Mouse (Mus musculus): ENCODE results near the gene Mrgpra6. TPM values are rescaled to one million over a fixed set of nuclear protein-coding genes. Genes with fewer than 3 reads are reported as not detected.

Mrgpra6 gene
- polyA plus RNA-seq (2014; fragmentation: Nextera tagmentation; extraction: Ambion mirVana), result not detected in 2 replicates

DNA sequence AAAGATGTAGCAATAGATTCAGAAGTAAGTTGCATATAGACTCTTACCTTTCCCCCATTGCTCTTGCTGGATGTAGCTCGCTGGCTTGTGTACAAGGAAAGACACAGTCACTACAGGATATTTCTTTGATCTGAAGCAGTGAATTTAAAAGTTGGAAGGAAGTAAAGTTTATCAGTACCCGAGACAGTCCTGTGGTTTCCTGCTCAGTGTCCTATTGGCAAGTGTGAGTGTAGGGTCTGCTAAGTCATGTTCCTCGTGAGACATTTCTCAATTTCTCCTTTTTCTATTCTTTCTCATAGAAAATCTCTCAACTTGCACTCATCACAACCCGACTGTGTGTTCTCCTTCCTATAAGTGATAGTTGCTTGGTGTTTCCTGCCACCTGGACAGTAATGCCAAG is at the start of gene Mrgpra6:
TSS of gene Mrgpra6 (minus strand) at position 91 of the 400 bp plus-strand sequence.
- H3K27me3 ChIP-seq (replicated peaks; ENCODE audit: control insufficient read depth, insufficient read depth, low read length), result no peaks in the 10 kb centered on the region
- H3K4me1 ChIP-seq (ENCODE audit: control insufficient read depth, insufficient read depth, low read length), result no peaks in the 10 kb centered on the region
- H3K9me3 ChIP-seq (replicated peaks; ENCODE audit: control insufficient read depth, low read length), result no peaks in the 10 kb centered on the region
- no peak within 1 kb of the TSS for H3K27ac ChIP-seq (ENCODE audit: low read depth, low read length)
- H3K4me2 ChIP-seq (ENCODE audit: low read length), result no peak within 1 kb of the TSS
- DNase-seq (ENCODE audit: low spot score) (no peak), ATAC-seq (no peak)
- H3K4me3 ChIP-seq (ENCODE audit: low read depth, low read length), result no peak within 1 kb of the TSS
- 88% methylated on average over 4 of the region's 4 CpGs for WGBS
- no peak within 1 kb of the TSS for H3K9ac ChIP-seq (ENCODE audit: low read length)
- H3K36me3 ChIP-seq (ENCODE audit: control insufficient read depth, insufficient read depth, low read length), result no peaks in the 10 kb centered on the region

DNA sequence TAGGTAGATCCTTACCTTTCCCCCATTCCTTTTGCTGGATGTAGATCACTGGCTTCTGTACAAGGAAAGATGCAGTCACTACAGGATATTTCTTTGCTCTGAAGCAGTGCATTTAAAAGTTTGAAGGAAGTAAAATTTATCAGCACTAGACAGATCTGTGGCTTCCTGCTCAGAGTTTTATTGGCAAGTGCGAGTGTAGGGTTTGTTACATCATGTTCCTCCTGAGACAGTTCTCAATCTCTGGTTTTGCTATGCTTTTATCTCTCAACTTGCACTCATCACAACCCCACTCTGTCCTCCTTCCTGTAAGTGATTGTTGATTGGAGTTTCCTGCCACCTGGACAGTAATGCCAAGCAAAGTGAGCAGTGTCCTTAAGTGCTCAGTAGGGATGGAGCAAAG is 48.0 kb upstream of the Mrgpra6 start, which contains the start of gene Mrgpra9:
TSS of gene Mrgpra9 (minus strand) at position 79 of the 400 bp plus-strand sequence.
- Histone ChIP-seq H3K4me3 (ENCODE audit: low read depth, low read length) (no peak within 1 kb of the TSS), H3K4me2 (ENCODE audit: low read length) (no peak within 1 kb of the TSS), H3K36me3 (ENCODE audit: control insufficient read depth, insufficient read depth, low read length) (no peaks in the 10 kb centered on the region), H3K4me1 (ENCODE audit: control insufficient read depth, insufficient read depth, low read length) (no peaks in the 10 kb centered on the region), H3K9ac (ENCODE audit: low read length) (no peak within 1 kb of the TSS), H3K27me3 (replicated peaks; ENCODE audit: control insufficient read depth, insufficient read depth, low read length) (no peaks in the 10 kb centered on the region), H3K9me3 (replicated peaks; ENCODE audit: control insufficient read depth, low read length) (no peaks in the 10 kb centered on the region), H3K27ac (ENCODE audit: low read depth, low read length) (no peak within 1 kb of the TSS)
- DNase-seq (ENCODE audit: low spot score), result no peak
- no peak for ATAC-seq
- WGBS, result 71% methylated on average over 1 of the region's 1 CpGs

DNA sequence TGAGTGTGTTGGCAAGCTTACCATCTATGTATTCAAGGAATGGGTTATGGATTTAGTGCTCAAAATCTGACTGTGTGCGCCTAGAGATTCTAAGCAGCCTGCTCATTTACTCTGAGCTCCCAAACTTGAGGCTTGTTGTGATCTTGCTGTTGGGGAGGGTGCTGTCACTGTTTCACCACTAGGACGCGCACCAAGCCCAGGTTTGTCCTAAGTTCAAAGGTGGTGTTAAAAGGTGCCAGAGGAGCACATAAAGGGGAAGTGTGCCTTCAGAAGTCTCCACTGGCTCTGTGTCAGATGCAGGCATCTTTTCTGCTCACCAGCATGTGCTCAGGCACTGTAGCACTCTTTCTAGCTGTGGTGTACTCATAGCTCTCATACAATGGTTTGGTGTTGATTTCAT is 39.9 kb upstream of the Mrgpra6 start:
- Histone ChIP-seq H3K27ac (ENCODE audit: low read depth, low read length) (no peak overlapping the region), H3K9me3 (replicated peaks; ENCODE audit: control insufficient read depth, low read length) (no peaks in the 10 kb centered on the region), H3K36me3 (ENCODE audit: control insufficient read depth, insufficient read depth, low read length) (no peaks in the 10 kb centered on the region), H3K9ac (ENCODE audit: low read length) (no peak overlapping the region), H3K4me2 (ENCODE audit: low read length) (no peak overlapping the region), H3K4me1 (ENCODE audit: control insufficient read depth, insufficient read depth, low read length) (no peaks in the 10 kb centered on the region), H3K4me3 (ENCODE audit: low read depth, low read length) (no peak overlapping the region), H3K27me3 (replicated peaks; ENCODE audit: control insufficient read depth, insufficient read depth, low read length) (no peaks in the 10 kb centered on the region)
- WGBS, result 63% methylated on average over 3 of the region's 3 CpGs
- ATAC-seq (no peak), DNase-seq (ENCODE audit: low spot score) (no peak)

DNA sequence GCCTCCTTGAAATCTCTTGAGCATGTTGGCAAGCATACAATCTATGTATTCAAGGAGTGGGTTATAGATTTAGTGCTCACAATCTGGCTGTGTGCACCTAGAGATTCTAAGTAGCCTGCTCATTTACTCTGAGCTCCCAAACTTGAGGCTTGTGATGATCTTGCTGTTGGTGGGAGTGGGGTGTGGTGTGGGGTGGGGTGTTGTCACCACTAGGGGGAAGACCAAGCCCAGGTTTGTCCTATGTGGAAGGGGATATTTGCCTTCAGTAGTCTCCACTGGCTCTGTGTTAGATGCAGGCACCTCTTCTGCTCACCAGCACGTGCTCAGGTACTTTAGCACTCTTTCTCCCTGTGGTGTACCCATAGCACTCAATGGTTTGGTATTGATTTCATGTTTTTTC is 9.4 kb downstream of the Mrgpra6 start:
- Histone ChIP-seq H3K4me3 (ENCODE audit: low read depth, low read length) (no peak overlapping the region), H3K9me3 (replicated peaks; ENCODE audit: control insufficient read depth, low read length) (no peaks in the 10 kb centered on the region), H3K27me3 (replicated peaks; ENCODE audit: control insufficient read depth, insufficient read depth, low read length) (no peaks in the 10 kb centered on the region), H3K27ac (ENCODE audit: low read depth, low read length) (no peak overlapping the region), H3K9ac (ENCODE audit: low read length) (no peak overlapping the region), H3K36me3 (ENCODE audit: control insufficient read depth, insufficient read depth, low read length) (no peaks in the 10 kb centered on the region), H3K4me1 (ENCODE audit: control insufficient read depth, insufficient read depth, low read length) (no peaks in the 10 kb centered on the region), H3K4me2 (ENCODE audit: low read length) (no peak overlapping the region)
- WGBS, result 59% methylated on average over 1 of the region's 1 CpGs
- ATAC-seq (no peak), DNase-seq (ENCODE audit: low spot score) (no peak)

DNA sequence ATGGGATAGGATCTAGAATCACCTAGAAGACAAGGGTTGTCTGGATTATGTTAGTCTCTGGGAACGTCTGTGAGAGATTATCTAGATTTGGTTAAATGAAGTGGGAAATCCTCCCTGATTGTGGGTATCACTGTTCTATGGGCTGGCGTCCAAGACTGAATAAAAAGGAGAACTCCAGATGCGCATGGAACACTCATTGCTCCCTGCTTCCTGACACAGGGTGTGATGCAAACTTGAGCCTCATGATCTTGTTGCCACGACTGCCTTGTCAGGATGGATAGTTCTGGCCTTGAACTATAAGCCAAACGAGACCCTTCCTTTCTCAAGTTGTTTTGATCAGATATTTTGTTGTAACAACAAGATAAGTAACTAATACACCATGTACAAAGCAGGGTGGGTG is 33.9 kb downstream of the Mrgpra6 start:
- no peak for ATAC-seq
- Histone ChIP-seq H3K4me1 (ENCODE audit: control insufficient read depth, insufficient read depth, low read length) (no peaks in the 10 kb centered on the region), H3K4me2 (ENCODE audit: low read length) (no peak overlapping the region), H3K9me3 (replicated peaks; ENCODE audit: control insufficient read depth, low read length) (no peaks in the 10 kb centered on the region), H3K27me3 (replicated peaks; ENCODE audit: control insufficient read depth, insufficient read depth, low read length) (no peaks in the 10 kb centered on the region), H3K36me3 (ENCODE audit: control insufficient read depth, insufficient read depth, low read length) (no peaks in the 10 kb centered on the region), H3K27ac (ENCODE audit: low read depth, low read length) (no peak overlapping the region), H3K4me3 (ENCODE audit: low read depth, low read length) (no peak overlapping the region), H3K9ac (ENCODE audit: low read length) (no peak overlapping the region)
- 73% methylated on average over 5 of the region's 5 CpGs for WGBS
- no peak for DNase-seq (ENCODE audit: low spot score)

DNA sequence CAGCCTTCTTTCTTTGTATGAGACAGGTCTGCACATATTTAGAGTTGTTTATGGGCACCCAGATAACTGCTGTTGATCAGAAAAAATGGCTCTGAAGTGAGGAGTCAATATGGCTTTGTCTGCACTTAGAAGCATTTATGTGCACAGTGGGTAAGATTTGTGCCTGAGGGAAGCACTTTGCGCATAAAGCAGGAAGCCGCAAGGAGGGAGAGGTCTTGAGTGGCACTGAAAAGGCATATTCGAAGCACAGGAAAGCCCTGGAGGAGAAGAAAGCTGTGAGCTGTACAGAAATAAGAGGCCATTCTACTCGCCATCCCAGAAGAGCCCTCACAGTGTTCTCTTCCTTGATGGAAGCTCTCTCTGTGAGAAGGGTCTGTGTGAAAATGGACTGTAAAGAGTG is 39.7 kb downstream of the Mrgpra6 start:
- Histone ChIP-seq H3K36me3 (ENCODE audit: control insufficient read depth, insufficient read depth, low read length) (no peaks in the 10 kb centered on the region), H3K4me1 (ENCODE audit: control insufficient read depth, insufficient read depth, low read length) (no peaks in the 10 kb centered on the region), H3K4me2 (ENCODE audit: low read length) (no peak overlapping the region), H3K27me3 (replicated peaks; ENCODE audit: control insufficient read depth, insufficient read depth, low read length) (no peaks in the 10 kb centered on the region), H3K4me3 (ENCODE audit: low read depth, low read length) (no peak overlapping the region), H3K27ac (ENCODE audit: low read depth, low read length) (no peak overlapping the region), H3K9me3 (replicated peaks; ENCODE audit: control insufficient read depth, low read length) (no peaks in the 10 kb centered on the region), H3K9ac (ENCODE audit: low read length) (no peak overlapping the region)
- 78% methylated on average over 4 of the region's 4 CpGs for WGBS
- DNase-seq (ENCODE audit: low spot score) (no peak), ATAC-seq (no peak)

DNA sequence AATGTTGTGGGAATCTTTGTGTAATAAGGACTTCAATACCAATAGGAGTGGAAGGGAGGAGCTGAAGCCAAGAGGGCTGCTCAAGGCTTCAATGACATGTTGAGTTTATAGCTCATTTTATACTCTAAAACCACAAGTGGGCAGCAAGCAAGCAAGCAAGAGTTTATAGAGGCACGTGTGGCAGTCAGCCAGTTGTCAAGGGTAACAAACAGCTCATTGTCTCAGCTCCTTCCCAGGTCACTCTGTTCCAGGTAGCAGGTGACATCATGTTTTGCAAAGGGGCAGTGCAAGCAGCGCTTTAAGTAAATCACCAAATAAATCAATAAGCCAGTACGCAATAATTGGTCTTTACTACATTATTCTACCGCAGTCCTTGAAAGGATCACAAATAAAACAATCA is 41.5 kb downstream of the Mrgpra6 start:
- Histone ChIP-seq H3K4me3 (ENCODE audit: low read depth, low read length) (no peak overlapping the region), H3K9ac (ENCODE audit: low read length) (no peak overlapping the region), H3K4me2 (ENCODE audit: low read length) (no peak overlapping the region), H3K27ac (ENCODE audit: low read depth, low read length) (no peak overlapping the region), H3K27me3 (replicated peaks; ENCODE audit: control insufficient read depth, insufficient read depth, low read length) (no peaks in the 10 kb centered on the region), H3K9me3 (replicated peaks; ENCODE audit: control insufficient read depth, low read length) (no peaks in the 10 kb centered on the region), H3K36me3 (ENCODE audit: control insufficient read depth, insufficient read depth, low read length) (no peaks in the 10 kb centered on the region), H3K4me1 (ENCODE audit: control insufficient read depth, insufficient read depth, low read length) (no peaks in the 10 kb centered on the region)
- DNase-seq (ENCODE audit: low spot score) (no peak), ATAC-seq (no peak)
- 81% methylated on average over 4 of the region's 4 CpGs for WGBS

DNA sequence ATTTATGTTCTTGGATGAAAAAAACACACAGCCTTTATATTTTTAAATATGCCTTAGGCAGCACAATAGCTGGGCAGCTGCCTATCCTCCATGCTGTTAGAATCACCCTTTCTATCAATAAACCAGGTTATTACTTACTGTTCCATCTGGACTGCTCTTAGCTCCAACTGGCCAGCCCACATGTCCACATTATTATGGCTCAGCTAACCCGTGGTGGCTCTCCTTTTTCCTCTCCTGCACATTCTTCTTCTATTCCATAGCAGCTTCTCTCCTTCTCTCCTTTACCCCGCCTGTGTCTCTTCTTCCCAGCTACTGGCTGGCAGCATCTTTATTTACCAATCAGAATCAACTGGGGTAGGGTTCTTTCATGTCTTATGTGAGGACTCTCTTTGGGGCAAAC is 46.3 kb downstream of the Mrgpra6 start:
- no peaks in the 10 kb centered on the region for H3K36me3 ChIP-seq (ENCODE audit: control insufficient read depth, insufficient read depth, low read length)
- H3K9me3 ChIP-seq (replicated peaks; ENCODE audit: control insufficient read depth, low read length), result no peaks in the 10 kb centered on the region
- H3K4me1 ChIP-seq (ENCODE audit: control insufficient read depth, insufficient read depth, low read length), result no peaks in the 10 kb centered on the region
- H3K27ac ChIP-seq (ENCODE audit: low read depth, low read length), result no peak overlapping the region
- no peak overlapping the region for H3K9ac ChIP-seq (ENCODE audit: low read length)
- H3K4me3 ChIP-seq (ENCODE audit: low read depth, low read length), result no peak overlapping the region
- no peaks in the 10 kb centered on the region for H3K27me3 ChIP-seq (replicated peaks; ENCODE audit: control insufficient read depth, insufficient read depth, low read length)
- ATAC-seq (no peak), DNase-seq (ENCODE audit: low spot score) (no peak)
- WGBS, result 50% methylated on average over 2 of the region's 2 CpGs
- no peak overlapping the region for H3K4me2 ChIP-seq (ENCODE audit: low read length)

DNA sequence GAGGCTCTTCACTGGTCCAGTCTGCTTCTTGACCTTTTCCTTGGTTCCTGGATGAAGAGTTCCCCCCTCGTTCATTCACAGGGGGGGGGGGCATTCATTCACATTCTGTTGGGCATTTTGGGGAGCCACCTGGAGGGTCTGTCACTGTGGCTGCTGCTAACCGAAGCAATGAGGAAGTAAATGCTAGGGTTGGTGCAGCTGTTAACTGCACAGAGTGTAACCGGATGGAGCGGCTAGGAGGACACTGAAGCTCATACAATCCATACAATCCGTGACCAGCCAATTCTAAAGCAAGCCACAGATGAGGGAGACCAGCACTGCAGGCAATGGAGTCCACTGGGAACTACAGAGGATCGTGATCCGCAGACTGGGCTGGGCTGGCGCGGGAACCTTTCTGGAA is 47.0 kb downstream of the Mrgpra6 start:
- ATAC-seq, result no peak

More for the DNA sequence above, 47.0 kb downstream of the Mrgpra6 start:
- Histone ChIP-seq H3K36me3 (ENCODE audit: control insufficient read depth, insufficient read depth, low read length) (no peaks in the 10 kb centered on the region), H3K9me3 (replicated peaks; ENCODE audit: control insufficient read depth, low read length) (no peaks in the 10 kb centered on the region), H3K4me1 (ENCODE audit: control insufficient read depth, insufficient read depth, low read length) (no peaks in the 10 kb centered on the region), H3K9ac (ENCODE audit: low read length) (no peak overlapping the region), H3K27me3 (replicated peaks; ENCODE audit: control insufficient read depth, insufficient read depth, low read length) (no peaks in the 10 kb centered on the region), H3K4me3 (ENCODE audit: low read depth, low read length) (no peak overlapping the region), H3K27ac (ENCODE audit: low read depth, low read length) (no peak overlapping the region), H3K4me2 (ENCODE audit: low read length) (no peak overlapping the region)
- 82% methylated on average over 9 of the region's 9 CpGs for WGBS
- DNase-seq (ENCODE audit: low spot score), result no peak

Data from forebrain, embryonic 14.5 days (tissue).